Mouse (Mus musculus) frontal cortex, postnatal 36 days (tissue): Measurements from ENCODE around the gene Gm44965.
A peak's percentile ranks its signal among the peaks of the same experiment; 100 is the strongest.
"Not testable (repeated sequence)": the region's sequence is repeated elsewhere in the genome, so short reads cannot be mapped to it uniquely, and the experiment has no call there.

Source experiments
- DNase-seq, 2 experiments: peaks; one replicate each; pipeline ENCODE4 v3.0.0; 2022; ENCODE audit warnings: low spot score in 2 of 2

Gene Gm44965

DNA sequence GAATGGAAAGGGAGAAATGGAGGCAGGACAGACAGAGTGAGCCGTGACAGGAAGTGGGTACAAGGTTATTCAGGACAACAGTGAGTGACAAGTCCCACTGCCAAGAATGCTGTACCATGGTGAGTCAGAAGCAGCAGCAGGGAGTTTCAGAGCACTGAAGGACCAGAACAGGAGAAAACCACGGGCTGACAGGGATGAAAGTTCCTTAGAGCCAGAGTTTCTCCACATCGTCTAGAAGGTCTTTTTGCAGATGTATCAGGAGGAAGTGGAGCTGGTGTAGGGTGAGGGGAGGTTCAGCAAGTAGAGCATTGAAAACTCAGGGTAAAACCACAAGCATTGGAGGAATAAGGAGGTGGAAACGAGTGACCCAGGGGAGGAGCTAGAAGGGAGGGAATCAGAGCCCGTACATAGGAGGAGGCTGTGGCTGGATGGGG lies 14.5 kb upstream of the Gm44965 start:
- no peak for DNase-seq

DNA sequence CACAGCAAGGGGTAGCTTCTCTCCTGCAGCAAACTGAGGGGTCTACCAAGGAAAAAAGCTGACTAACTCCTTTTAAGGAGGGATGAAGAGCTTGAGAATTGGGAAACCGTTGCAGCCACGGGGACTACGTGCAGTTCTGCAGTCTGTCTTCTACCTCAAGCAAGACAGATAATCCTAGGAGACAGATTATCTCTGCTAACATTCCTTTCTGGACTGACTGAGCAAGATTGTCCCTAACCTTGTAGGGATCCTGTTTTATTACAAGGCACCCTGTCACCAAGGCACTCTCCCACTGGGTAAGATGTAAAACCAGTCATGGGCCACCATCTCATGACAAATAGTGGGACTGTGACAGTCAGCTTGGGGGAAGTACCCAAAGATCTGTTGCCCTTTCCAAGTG lies 12.5 kb upstream of the Gm44965 start:
- no peak for DNase-seq

DNA sequence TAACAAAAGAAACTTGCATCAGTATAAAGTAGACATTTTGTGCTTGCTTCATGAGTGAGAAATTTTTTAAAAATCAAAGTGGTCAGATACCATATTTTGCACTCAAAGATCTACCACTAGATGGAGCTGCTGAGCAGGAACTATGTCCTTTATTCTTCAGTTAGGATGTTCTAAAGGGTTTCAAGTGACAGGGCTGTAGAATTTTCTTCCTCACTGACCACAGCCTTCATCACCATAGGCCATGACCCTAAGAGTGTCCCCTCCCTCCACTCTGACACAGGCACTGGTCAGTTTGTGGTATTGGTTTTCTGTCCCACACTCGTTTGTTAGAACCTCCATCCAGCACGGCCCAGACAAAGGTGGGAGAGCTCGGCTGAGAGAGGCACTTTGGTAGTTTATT lies 11.7 kb upstream of the Gm44965 start:
- peak in 1 of 2 experiments; percentile 60 for DNase-seq

DNA sequence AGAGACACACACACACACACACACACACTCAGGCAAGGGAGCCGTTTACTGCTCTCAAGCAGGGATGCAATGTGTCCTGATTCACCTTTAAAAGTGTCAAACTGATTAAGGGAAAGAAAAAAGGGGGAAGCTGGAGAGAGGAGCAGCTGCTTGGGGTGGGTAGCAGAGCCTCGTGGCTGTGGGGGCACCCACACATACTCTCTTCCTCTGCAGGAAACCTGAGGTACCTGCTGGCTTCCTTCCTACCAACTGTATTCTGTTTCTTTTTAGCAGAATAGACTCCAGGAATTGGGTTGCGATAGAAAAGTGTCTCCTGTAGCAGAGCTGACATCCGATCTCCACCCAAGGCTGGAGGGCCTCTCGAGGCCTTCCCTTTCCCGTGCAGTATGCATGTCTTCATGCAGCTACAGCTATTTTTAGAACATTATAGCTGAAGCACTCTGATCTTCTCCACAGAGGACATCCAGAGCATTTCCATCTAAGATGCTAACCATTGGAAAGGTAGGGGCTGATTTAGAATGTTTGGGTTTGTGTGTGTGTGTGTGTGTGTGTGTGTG lies 4.5 kb upstream of the Gm44965 start, which contains the start of gene Gm45021:
Gene Gm45021 (plus strand): TSS at position 417 of the 557 bp plus-strand sequence.
- no peak for DNase-seq

DNA sequence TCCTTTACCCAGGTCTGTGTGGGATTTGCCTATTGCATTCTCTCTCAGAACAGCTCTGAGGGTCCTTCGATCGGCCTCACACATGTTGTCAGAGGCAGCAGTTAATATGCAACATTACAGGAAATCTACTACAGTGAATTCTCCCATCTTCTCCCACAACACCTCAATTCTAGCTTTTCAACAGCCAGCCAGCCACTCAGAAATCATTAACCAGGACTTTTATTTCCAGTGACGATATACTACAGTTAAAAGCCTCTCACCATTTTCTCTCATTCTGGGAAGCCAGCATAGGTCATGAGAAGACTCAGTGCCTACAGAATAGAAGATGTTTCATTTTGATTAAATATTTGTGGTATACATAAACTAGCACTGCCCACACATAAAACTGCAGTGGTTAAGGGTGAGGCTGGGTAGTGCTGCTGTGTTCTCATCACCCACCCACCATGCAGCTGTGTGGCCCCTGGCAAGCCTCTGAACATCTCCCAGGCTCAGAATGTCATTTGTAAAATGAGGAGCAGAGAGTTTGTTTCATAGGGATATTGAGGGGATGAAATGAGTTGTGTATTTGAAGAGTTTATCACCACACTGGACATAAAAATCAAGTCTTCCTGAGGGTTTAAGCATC lies 2.4 kb upstream of the Gm44965 start:
- no peak for DNase-seq

DNA sequence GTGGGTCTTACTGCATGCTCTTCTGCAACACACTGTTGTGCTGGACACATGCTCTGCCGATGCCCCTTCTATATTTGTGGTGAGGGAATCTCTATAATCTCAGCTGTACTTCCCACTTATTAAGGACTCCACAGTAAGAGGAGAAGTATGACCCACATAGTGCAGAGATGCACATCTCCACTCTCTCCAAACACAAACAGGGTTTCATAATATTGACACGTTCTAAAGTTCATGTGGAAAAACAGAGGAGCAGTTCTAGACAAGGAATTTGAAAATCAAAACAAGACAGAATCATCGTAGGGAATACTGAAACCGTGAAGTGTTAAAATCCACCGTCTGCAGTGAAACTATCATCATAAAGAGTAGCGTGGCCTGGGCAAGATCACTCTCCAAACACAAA lies 1.9 kb upstream of the Gm44965 start:
- no peak for DNase-seq

DNA sequence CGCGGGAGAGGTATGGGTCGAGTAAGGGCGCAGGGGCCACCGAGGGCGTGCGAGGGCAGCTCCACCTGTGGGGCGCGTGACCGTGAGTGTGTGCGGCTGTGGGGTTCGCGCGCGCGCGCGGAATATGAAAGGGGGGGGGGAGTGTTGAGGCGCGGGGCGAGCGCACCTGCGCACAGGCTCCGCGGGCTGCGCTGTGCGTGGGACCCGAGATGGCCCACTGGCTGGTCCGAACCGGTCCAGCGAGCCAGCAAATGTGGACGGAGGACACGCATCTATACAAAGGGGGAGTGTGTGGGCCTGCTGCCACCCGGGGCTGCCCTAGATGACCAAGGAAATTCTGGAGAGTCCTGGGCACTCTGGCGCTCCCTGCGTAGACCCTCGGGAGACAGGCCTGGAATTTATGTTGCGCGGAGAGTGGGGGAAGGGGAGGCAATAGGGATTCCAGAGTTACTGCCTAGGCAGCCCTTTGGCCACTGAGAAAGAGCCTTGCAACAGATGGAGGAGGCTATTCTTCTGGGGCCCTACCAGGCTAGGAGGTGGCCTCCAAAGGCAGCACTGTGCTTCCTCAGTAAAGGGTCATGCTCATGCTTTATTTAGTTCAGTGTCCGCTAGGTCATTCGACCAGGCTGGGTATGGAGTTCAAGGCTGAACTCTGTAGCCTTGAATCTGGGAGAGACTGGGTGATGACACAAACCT lies 450 bp downstream of the Gm44965 start:
- peak in 1 of 2 experiments; percentile 67 for DNase-seq

DNA sequence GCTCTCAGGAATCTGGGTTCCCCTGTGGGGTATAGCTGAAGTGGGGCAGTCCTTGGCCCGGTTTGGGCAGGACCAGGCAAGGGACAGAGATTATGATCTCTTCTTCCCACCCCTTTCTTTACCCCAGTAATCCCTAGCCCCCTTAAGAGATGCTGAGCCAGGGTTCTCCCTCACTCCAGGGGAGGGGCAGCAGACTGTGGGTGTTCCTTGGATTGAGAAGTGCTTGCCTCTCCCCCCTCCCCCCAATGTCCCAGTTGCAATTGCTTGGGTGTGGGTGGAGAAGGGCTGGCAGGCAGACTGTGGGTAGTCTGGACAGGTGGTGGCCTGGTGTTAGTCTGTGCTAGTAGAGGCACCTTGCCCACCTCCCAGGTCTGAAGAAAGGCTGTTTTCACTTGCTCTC lies 1.5 kb downstream of the Gm44965 start:
- DNase-seq: peak in 1 of 2 experiments; percentile 35

DNA sequence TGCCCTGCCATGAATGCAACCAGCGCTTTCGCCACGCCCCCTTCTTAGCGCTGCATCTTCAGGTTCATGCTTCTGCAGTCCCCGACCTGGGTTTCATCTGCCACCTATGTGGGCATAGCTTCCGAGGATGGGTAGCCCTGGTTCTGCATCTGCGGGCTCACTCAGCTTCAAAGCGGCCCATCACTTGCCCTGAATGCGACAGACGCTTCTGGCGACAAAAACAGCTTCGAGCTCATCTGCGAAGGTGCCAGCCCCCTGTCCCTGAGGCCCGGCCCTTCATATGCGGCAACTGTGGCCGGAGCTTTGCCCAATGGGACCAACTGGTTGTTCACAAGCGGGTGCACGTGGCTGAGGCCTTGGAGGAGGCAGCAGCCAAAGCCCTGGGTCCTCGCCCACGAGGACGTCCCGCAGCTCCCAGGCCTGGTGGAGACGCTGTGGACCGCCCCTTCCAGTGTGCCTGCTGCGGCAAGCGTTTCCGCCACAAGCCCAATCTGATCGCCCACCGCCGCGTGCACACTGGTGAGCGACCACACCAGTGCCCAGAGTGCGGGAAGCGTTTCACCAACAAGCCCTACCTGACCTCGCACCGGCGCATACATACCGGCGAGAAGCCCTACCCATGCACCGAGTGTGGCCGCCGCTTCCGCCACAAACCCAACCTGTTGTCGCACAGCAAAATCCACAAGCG lies 2.9 kb downstream of the Gm44965 start:
- DNase-seq: no peak

DNA sequence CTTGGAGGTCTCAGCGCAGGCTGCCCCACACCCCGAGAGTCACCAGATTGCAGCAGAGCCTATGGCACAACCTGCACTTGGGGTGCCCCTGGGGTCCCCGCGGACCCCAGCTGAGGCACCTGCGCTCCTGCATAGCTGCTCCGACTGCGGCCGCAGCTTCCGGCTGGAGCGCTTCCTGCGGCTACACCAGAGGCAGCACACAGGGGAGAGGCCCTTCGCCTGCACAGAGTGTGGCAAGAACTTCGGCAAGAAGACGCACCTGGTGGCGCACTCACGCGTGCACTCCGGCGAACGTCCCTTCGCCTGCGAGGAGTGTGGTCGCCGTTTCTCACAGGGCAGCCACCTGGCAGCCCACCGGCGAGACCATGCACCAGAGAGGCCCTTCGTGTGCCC lies 3.5 kb downstream of the Gm44965 start:
- DNase-seq: no peak

DNA sequence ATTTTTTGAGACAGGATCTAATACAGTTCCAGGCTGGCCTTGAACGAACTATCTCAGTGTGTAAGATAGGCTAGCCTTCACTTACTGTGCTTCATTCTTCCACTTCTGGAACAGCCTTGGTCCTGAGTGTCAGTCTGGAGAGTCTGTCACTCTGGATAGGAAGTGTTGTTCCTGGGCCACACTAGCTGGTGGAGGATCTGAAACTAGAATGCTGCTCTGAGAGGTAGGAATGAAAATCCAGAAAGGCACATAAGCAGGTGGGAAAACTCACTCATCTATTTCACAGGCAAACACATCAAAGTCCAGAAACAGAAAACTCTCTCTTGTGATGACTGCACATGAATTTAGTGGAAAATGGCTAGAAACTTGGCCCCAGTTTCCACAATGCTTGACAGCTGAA lies 6.9 kb downstream of the Gm44965 start:
- no peak for DNase-seq

DNA sequence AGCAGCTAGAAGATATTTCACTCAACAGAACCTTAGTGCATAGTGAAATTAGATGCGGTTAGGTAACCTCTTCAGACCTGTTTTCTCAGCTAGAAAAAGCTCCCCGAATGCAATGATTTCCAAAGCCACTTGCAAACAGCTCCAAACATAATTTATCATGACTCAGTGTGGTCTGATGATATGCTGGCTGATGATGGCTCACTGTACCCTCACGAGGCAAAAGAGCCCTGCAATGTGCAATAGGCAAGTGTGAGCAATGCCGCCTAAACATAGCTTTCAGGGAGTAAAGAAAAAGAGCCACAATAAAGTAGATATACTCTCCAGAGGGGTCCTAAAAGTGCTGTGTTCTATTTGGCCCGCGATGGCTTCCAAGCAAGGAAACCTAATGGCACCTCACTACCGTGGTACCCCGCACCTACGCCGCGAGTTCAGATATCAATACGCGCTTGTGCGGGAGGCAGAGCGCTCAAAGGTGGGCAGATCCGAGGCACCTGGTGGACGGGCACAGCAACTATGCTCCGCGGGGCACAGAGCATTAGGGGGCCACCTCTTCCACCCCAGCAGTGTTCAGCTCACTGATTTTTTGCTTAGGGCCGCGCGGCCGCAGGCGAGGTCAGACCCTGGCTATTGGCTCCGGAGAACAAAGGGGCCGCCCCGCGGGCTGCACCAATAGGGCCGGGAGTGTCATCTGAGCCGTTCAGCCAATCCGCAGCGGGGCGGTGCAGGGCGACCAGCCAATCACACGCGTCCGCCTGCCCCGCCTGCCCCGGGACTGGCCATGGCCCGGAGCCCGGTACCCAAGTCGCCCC lies 7.7 kb downstream of the Gm44965 start, which contains the start of gene Zfp775:
Gene Zfp775 (plus strand): TSS at position 793 of the 809 bp plus-strand sequence.
- DNase-seq: peak; percentile 94 to 95

DNA sequence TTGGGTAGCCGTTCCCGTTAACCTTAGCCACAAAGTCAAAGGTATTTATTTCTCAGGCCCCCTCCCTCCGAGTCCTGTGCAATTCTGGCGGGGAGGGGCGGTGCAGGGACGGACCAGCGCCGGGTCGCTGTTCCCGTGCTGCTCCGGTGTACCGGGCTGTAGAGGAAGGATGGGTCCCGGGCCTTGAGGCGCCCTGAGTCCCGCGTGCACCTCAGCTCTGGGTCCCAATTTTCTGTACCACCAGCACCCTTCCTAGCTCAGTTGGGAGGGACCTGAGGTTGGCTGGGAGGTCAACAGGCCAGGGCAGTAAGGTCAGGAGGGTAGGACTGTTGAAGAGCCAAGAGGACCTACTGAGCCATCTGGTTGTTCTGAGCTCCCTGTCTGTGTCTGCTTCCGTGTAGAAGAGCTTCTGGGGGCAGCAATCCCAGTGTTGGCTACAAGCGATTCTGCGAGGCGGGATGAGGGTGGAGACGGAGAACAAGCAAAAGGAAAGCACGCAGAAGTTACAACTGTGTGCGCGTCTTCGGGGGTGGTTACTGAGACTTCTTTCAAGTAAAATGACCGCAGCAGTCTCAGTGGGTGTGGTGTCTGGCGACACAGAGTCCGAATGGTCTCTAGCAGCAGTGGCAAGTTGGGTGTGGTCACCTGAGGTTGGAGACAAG lies 8.5 kb downstream of the Gm44965 start:
- DNase-seq: peak; percentile 51 to 56

DNA sequence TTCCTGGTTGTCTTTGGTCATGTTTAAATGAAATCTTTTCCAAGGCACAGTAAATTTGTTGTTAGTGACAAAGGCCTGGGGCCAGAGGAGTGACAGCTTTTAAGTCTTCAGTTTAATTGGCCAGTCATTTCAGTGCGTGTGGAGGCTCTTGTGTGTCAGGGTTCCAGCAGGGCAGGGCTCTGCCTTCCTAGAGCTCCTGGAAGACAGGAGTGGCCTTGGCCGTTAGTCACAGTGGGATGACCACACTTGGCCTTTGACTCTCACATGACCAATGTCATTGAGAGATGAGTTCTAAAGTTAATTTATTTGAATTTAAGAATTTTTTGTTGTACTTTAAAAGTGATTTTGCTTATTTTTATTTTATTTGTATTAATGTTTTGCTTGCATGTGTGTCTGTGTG lies 14.4 kb downstream of the Gm44965 start:
- no peak for DNase-seq

DNA sequence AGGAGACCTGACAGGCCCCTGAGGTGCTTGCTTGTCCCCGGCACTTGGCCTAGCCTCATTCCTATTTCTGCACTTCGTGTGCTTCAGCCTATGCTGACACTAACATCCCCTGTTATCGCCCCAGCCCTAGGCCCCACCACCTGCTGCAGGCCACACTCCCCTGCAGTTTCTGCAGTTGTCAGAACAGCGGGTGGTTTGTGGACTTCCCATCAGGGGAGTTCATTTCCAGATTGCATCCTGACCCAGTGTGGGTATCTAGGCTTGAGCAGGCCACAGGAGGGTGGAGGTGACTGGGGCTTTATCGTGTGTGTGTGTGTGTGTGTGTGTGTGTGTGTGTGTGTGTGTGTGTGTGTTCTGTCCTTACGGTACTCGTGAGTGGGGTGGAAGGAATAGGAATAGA lies 15.8 kb downstream of the Gm44965 start:
- DNase-seq: no peak

DNA sequence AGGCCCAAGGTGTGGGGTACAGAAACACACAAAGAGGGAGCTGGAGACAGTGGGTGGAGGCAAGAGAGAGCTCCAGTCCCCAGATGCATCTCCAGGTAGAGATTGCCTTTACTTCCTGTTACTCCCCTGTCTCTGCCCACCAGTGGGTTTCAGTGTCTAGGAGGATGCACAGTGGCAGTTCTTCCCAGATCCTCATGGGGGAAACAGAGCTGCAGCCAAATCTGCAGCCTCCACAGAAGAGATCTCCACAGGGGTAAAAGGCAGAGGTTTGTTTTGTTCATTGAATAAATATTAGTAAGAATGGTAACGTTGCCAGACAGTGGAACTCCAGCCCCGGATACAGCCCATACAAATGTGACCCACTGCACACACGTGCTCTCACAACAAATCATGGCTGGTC lies 16.9 kb downstream of the Gm44965 start:
- no peak for DNase-seq

DNA sequence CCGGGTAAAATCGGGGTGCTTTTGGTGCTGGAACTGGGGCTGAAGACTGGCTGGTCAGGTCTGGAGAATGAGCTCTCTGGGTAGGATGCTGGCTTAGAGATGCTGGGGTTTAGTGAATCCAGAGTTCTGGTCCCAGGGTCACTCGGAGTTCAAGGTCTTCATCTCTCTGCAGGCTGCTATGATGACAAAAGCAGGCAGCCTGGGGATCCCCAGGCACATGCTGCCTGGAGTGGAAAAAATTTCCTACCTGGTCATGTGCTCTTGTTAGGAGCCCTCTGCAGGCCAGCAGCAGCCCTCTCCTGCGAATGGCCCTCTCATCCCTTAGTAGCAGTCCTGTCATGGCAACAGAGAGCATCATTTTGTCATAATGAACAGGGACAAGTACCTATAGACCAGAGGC lies 19.7 kb downstream of the Gm44965 start:
- DNase-seq: no peak

DNA sequence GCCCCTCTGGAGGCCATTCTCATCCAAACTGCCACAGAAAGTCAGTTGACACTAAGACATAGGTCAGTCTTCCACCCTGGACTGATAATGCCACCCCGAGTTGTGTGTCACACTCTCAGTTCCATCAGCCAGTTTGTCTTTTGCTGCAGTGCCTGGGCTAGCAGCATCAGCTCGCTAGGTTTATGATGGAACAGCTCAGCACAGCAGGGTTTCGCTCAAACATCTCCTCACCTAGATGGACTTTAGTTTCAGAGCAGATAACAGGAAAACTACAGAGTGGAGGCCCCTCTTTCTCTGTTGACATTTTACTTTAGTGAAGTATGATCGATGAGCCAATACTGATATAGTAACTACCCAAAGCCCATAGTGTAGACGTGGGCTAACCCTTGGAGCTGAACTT lies 21.0 kb downstream of the Gm44965 start:
- DNase-seq: no peak

DNA sequence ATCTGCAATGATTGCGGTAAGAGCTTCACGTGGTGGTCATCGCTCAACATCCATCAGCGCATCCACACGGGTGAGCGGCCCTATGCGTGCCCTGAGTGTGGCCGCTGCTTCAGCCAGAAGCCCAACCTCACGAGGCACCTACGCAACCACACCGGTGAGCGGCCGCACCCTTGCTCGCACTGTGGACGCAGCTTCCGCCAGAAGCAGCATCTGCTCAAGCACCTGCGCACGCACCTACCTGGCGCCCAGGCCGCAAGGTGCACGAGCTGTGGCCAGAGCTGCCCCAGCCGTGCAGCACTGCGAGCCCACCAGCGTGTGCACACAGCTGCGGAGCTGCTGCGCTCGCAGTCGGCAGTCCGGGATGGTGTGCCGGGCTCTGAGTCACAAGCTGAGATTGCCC lies 26.3 kb downstream of the Gm44965 start:
- DNase-seq: no peak

DNA sequence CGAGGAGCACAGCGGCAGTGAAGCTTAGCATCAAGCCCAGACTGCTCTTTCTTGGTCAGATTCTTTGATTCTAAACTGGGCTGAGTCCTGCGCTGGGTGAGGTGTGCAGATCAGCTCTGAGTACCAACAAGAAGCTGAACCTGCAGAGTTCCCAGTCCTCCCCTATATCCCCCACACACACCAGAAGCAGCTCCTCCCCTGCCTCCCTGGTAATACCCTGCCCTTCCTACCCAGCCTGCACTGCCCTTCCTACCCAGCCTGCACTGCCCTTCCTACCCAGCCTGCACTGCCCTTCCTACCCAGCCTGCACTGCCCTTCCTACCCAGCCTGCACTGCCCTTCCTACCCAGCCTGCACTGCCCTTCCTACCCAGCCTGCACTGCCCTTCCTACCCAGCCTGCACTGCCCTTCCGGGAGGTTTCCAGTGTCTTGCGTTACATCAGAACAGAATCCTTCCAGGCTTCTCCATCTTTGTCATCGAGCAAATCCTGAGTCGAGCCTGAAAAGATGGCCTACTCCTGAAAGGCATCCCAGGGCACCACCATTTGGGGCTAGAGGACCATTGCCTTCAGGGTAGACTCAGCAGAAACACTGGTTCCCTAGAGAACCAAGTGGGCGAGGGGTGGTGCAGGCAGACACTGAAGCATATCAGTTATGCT lies 28.6 kb downstream of the Gm44965 start:
- DNase-seq: not testable (repeated sequence)

DNA sequence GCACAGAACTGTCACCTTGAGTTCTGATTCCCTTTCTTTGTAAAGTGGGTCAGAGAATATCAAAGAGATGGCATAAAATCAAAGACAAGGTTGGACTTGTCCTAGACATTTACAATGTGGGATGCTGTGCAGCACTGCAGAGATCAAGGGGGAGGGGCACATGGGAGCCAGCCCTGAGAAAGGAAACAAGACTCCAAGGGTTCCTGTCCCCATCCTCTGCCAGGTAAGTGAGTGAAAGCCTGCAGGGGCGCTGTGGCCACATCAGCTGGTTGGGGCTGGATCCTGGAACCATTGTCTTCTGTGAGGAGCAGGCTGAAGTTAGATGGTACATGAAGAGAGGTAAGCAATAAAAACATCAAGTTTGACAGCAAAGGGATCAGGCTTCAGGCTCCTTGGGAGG lies 29.7 kb downstream of the Gm44965 start:
- no peak for DNase-seq
